Mouse (Mus musculus) E14TG2a.4 (cell line): ENCODE data around the gene Prpf38b.

Source experiments
- H3K27me3 ChIP-seq: 2 replicates; pipeline ENCODE4 v1.6.1; 2014; ENCODE audit warnings: low read length, control low read depth; ENCODE audit not compliant: insufficient read depth
- H3K36me3 ChIP-seq: 2 replicates; pipeline ENCODE4 v1.6.1; 2014; ENCODE audit warnings: low read length, control low read depth; ENCODE audit not compliant: insufficient read depth
- H3K4me1 ChIP-seq: replicated peaks from 2 replicates; pipeline ENCODE4 v1.6.1; 2014; ENCODE audit warnings: low read depth, low read length, control low read depth
- H3K4me3 ChIP-seq: replicated peaks from 2 replicates; pipeline ENCODE4 v1.5.1; 2014; ENCODE audit warnings: mild to moderate bottlenecking, low read length
- H3K9me3 ChIP-seq: 2 replicates; pipeline ENCODE4 v1.6.1; 2014; ENCODE audit warnings: low read length, control low read depth
- CTCF ChIP-seq: conservative IDR thresholded peaks from 2 replicates; pipeline ENCODE4 v1.5.1; 2014; ENCODE audit warnings: low read length
- NANOG ChIP-seq: IDR thresholded peaks from 2 replicates; pipeline ENCODE4 v1.6.1; 2014; ENCODE audit warnings: borderline replicate concordance, low read length, mixed read lengths
- POU5F1 ChIP-seq: IDR thresholded peaks from 2 replicates; pipeline ENCODE4 v1.6.1; 2014; ENCODE audit warnings: low read length, borderline replicate concordance

Gene Prpf38b

GRCm38 (mm10) chr3:108860786-108861185 is 50.7 kb downstream of the Prpf38b start:
- H3K9me3 ChIP-seq, result no peaks in the 10 kb centered on the region
- no peak overlapping the region for H3K4me3 ChIP-seq
- H3K36me3 ChIP-seq, result no peaks in the 10 kb centered on the region
- peaks cover 5% of the 10 kb centered on the region for H3K27me3 ChIP-seq
- H3K4me1 ChIP-seq, result peaks cover 32% of the 10 kb centered on the region
- TF ChIP-seq NANOG, result no peak
- no peak for TF ChIP-seq CTCF
- no peak for TF ChIP-seq POU5F1

GRCm38 (mm10) chr3:108858231-108858770 is 53.2 kb downstream of the Prpf38b start:
- no peaks in the 10 kb centered on the region for H3K9me3 ChIP-seq
- TF ChIP-seq CTCF (no peak), NANOG (no peak), POU5F1 (no peak)

GRCm38 (mm10) chr3:108857714-108858113 is 53.8 kb downstream of the Prpf38b start:
- H3K4me3 ChIP-seq, result no peak overlapping the region
- H3K9me3 ChIP-seq, result no peaks in the 10 kb centered on the region
- no peaks in the 10 kb centered on the region for H3K36me3 ChIP-seq
- TF ChIP-seq POU5F1 (no peak), CTCF (no peak), NANOG (no peak)
- H3K4me1 ChIP-seq, result peaks cover 41% of the 10 kb centered on the region
- H3K27me3 ChIP-seq, result peaks cover 24% of the 10 kb centered on the region

More at GRCm38 (mm10) chr3:108858231-108858770, 53.2 kb downstream of the Prpf38b start:
- peaks cover 24% of the 10 kb centered on the region for H3K27me3 ChIP-seq
- no peaks in the 10 kb centered on the region for H3K36me3 ChIP-seq
- H3K4me3 ChIP-seq, result no peak overlapping the region
- H3K4me1 ChIP-seq, result peaks cover 41% of the 10 kb centered on the region

- Histone ChIP-seq H3K36me3 (no peaks in the 10 kb centered on the region), H3K27me3 (peaks cover 27% of the 10 kb centered on the region), H3K9me3 (no peaks in the 10 kb centered on the region), H3K4me3 (no peak overlapping the region), H3K4me1 (peaks cover 43% of the 10 kb centered on the region)
- TF ChIP-seq POU5F1, result no peak
- TF ChIP-seq CTCF, result no peak
- peak; percentile 21; the same call in 1 of the 2 replicates for TF ChIP-seq NANOG
Measured at GRCm38 (mm10) chr3:108857124-108857470, 54.4 kb downstream of the Prpf38b start.

GRCm38 (mm10) chr3:108856386-108857123 is 55.0 kb downstream of the Prpf38b start:
- Histone ChIP-seq H3K27me3 (peaks cover 32% of the 10 kb centered on the region), H3K4me3 (no peak overlapping the region), H3K4me1 (peaks cover 46% of the 10 kb centered on the region), H3K9me3 (no peaks in the 10 kb centered on the region), H3K36me3 (no peaks in the 10 kb centered on the region)
- TF ChIP-seq POU5F1 (no peak), CTCF (0 out of 2 replicates have a peak, but pooled peaks have one; percentile 17)

- Histone ChIP-seq H3K4me3 (peak overlapping the region; percentile 51; the same call in 1 of the 2 replicates), H3K9me3 (no peaks in the 10 kb centered on the region), H3K4me1 (peaks cover 46% of the 10 kb centered on the region), H3K36me3 (no peaks in the 10 kb centered on the region), H3K27me3 (peaks cover 32% of the 10 kb centered on the region)
- no peak for TF ChIP-seq NANOG
- TF ChIP-seq CTCF, result no peak
- TF ChIP-seq POU5F1, result no peak
Measured at GRCm38 (mm10) chr3:108855864-108856263, 55.7 kb downstream of the Prpf38b start.

- Histone ChIP-seq H3K4me1 (peaks cover 46% of the 10 kb centered on the region), H3K4me3 (peak overlapping the region; percentile 51), H3K9me3 (no peaks in the 10 kb centered on the region), H3K27me3 (peaks cover 32% of the 10 kb centered on the region), H3K36me3 (no peaks in the 10 kb centered on the region)
- TF ChIP-seq POU5F1 (no peak), CTCF (no peak), NANOG (no peak)
Measured at GRCm38 (mm10) chr3:108855371-108855770, 56.2 kb downstream of the Prpf38b start.

GRCm38 (mm10) chr3:108853266-108853665 is 58.3 kb downstream of the Prpf38b start:
- H3K4me1 ChIP-seq, result peaks cover 48% of the 10 kb centered on the region
- H3K36me3 ChIP-seq, result no peaks in the 10 kb centered on the region
- no peaks in the 10 kb centered on the region for H3K9me3 ChIP-seq
- TF ChIP-seq POU5F1, result no peak
- TF ChIP-seq CTCF, result no peak
- TF ChIP-seq NANOG, result no peak
- H3K27me3 ChIP-seq, result peaks cover 32% of the 10 kb centered on the region
- H3K4me3 ChIP-seq, result no peak overlapping the region
